Mouse (Mus musculus) lung, adult 2 months (tissue): ENCODE measurements around the gene Siae.

Experiments used
- CTCF ChIP-seq: fragments of 200-500 bp; IDR thresholded peaks from 2 replicates; pipeline ENCODE4 v1.5.1; 2011; ENCODE audit warnings: mild to moderate bottlenecking, low read length, control low read depth; ENCODE audit not compliant: insufficient read depth
- POLR2A ChIP-seq: fragments of 200-500 bp; IDR thresholded peaks from 2 replicates; pipeline ENCODE4 v1.6.1; 2011; ENCODE audit warnings: low read depth, mild to moderate bottlenecking, control low read depth, low read length, borderline replicate concordance; ENCODE audit errors: extremely low read depth

GRCm38 (mm10) chr9:37550435-37550834 is 5.1 kb upstream of the Siae start:
- TF ChIP-seq POLR2A (no peak), CTCF (no peak)
